Comparison of ENCODE assay signal across 15 mouse cellular contexts in the genomic region with DNA sequence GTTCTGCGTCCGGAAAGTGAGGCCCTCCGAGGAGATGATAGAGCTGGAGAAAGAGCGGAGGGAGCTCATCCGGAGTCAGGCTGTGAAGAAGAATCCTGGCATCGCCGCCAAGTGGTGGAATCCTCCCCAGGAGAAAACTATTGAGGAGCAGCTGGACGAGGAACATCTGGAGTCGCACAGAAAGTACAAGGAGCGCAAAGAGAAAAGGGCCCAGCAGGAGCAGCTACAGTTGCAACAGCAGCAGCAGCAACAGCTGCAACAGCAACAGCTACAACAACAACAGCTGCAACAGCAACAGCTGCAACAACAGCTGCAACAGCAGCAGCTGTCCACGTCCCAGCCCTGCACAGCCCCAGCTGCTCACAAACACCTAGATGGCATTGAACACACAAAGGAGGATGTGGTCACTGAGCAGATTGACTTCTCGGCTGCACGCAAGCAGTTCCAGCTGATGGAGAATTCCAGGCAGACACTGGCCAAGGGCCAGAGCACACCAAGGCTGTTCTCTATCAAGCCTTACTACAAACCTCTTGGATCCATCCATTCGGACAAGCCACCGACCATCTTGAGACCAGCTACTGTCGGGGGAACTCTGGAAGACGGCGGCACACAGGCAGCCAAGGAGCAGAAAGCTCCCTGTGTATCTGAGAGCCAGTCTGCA.
A peak's percentile ranks its signal among the peaks of the same experiment; 100 is the strongest.
DNase-seq lines count a peak whose midpoint lies in the region; TF ChIP-seq lines count a peak whose summit lies in the region.
"Had no signal": no experiment of that assay in that cellular context is flagged by ENCODE, and none has a peak within 500 bp of the region (broad histone marks: within the 10 kb centered on the region; RNA-seq: fewer than 3 reads in every experiment).

No protein-coding gene starts in this region.

- peak; percentile 56 to 66 for DNase-seq in adrenal gland, adult (ENCODE audit: inconsistent age in 2 of 2, low spot score in 1 of 2)
- DNase-seq in adrenal gland, postnatal 14 days, result no peak
- DNase-seq in kidney, postnatal 14 days, result peak; percentile 54
- no peak for DNase-seq in kidney, adult 8-10 months
- DNase-seq in heart, postnatal 14 days, result peak; percentile 56 to 59
- peak; percentile 58 for DNase-seq in lung, postnatal 25 days (ENCODE audit: low spot score)
- no peak for DNase-seq in cerebellum, postnatal 4 days (ENCODE audit: low spot score in 2 of 2)
- no peak for DNase-seq in gastrocnemius, adult 2 months
- DNase-seq: cerebellum, postnatal 36 days; gastrocnemius, postnatal 25 days; left cerebral cortex, postnatal 4 days; right cerebral cortex, postnatal 25 days; thymus, postnatal 4 days had no signal

- TF ChIP-seq CTCF in gastrocnemius, adult 2 months (IDR thresholded peaks at IDR 0.05), result no peak

- no peak overlapping the region for H3K4me3 ChIP-seq in gastrocnemius, adult 2 months
- H3K4me3 ChIP-seq: hindbrain, embryonic 15.5 days; layer of hippocampus, adult 2 months had no signal

- intact Hi-C loops in heart, postnatal 14 days (cut with DNase I), result no loop called here
- intact Hi-C loops in gastrocnemius, adult 2 months (cut with DNase I), result no loop called here

- no peak overlapping the region for H3K27ac ChIP-seq in gastrocnemius, adult 2 months
- H3K27ac ChIP-seq: hindbrain, embryonic 15.5 days; layer of hippocampus, adult 2 months had no signal

Comparison
In these comparisons a context has a peak if more than half of its experiments do, and no peak if none do; other contexts are left out.
1. DNase-seq: peak in adrenal gland, adult (2 of 2), kidney, postnatal 14 days (single experiment), heart, postnatal 14 days (2 of 2) and lung, postnatal 25 days (single experiment); none in adrenal gland, postnatal 14 days (single experiment), kidney, adult 8-10 months (0 of 2), cerebellum, postnatal 4 days (0 of 2) and gastrocnemius, adult 2 months (single experiment).